Mouse (Mus musculus): Measurements from ENCODE around the gene Zzz3. TPM values are rescaled to one million over a fixed set of nuclear protein-coding genes. Genes with fewer than 3 reads are reported as not detected.

Zzz3 gene
- polyA plus RNA-seq, 1 experiment from 2014 or later: 46.3 TPM

GRCm38 (mm10) chr3:152356751-152357150, 38.5 kb upstream of the Zzz3 start:
- no peak overlapping the region for H3K9ac ChIP-seq
- WGBS: 86% methylated on average over 9 of the region's 9 CpGs
- no peak overlapping the region for H3K27ac ChIP-seq
- H3K9me3 ChIP-seq: no peaks in the 10 kb centered on the region
- peaks cover 7% of the 10 kb centered on the region for H3K4me1 ChIP-seq
- peaks cover 14% of the 10 kb centered on the region for H3K36me3 ChIP-seq
- H3K27me3 ChIP-seq: no peaks in the 10 kb centered on the region
- no peak overlapping the region for H3K4me2 ChIP-seq
- ATAC-seq (ENCODE audit: borderline replicate concordance, extremely low read depth, low FRiP score, low TSS enrichment): no peak
- H3K4me3 ChIP-seq: no peak overlapping the region

GRCm38 (mm10) chr3:152359151-152359550, 36.1 kb upstream of the Zzz3 start:
- Histone ChIP-seq H3K9me3 (no peaks in the 10 kb centered on the region), H3K36me3 (peaks cover 37% of the 10 kb centered on the region), H3K27me3 (no peaks in the 10 kb centered on the region), H3K4me1 (peaks cover 3% of the 10 kb centered on the region; the same call in 1 of the 2 replicates), H3K27ac (no peak overlapping the region), H3K4me2 (no peak overlapping the region), H3K4me3 (no peak overlapping the region), H3K9ac (no peak overlapping the region)
- no peak for ATAC-seq (ENCODE audit: borderline replicate concordance, extremely low read depth, low FRiP score, low TSS enrichment)
- WGBS: 82% methylated on average over 7 of the region's 7 CpGs

DNA sequence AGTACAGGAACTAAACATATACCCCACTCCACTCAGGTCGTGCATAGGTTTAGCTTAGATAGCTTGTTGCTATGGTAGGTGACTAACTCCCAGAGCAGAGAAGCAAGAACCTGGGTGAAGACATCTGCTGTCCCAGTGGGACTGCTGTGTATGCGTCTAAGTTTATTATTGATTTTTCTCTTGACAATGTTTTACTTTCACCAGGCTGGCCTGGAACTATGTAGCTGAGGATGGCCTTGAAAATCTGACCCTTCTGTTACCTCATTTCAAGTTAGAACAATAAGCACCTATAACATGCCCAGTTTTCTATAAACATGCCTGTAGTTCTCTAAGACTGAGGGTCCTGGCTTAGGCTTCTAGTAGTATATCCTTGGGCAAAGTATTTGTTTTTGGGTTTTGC, 31.1 kb upstream of the Zzz3 start:
- Histone ChIP-seq H3K36me3 (peaks cover 66% of the 10 kb centered on the region), H3K4me3 (no peak overlapping the region), H3K27ac (no peak overlapping the region), H3K4me2 (no peak overlapping the region), H3K9ac (no peak overlapping the region), H3K9me3 (no peaks in the 10 kb centered on the region), H3K4me1 (no peaks in the 10 kb centered on the region), H3K27me3 (no peaks in the 10 kb centered on the region)
- ATAC-seq (ENCODE audit: borderline replicate concordance, extremely low read depth, low FRiP score, low TSS enrichment): no peak
- 85% methylated on average over 2 of the region's 2 CpGs for WGBS

- H3K4me2 ChIP-seq: no peak overlapping the region
- no peaks in the 10 kb centered on the region for H3K4me1 ChIP-seq
- ATAC-seq (ENCODE audit: borderline replicate concordance, extremely low read depth, low FRiP score, low TSS enrichment): no peak
- H3K9me3 ChIP-seq: no peaks in the 10 kb centered on the region
- H3K27ac ChIP-seq: no peak overlapping the region
- H3K9ac ChIP-seq: no peak overlapping the region
- peaks cover 76% of the 10 kb centered on the region for H3K36me3 ChIP-seq
- H3K4me3 ChIP-seq: no peak overlapping the region
- no peaks in the 10 kb centered on the region for H3K27me3 ChIP-seq
- 84% methylated on average over 4 of the region's 4 CpGs for WGBS
Observed at GRCm38 (mm10) chr3:152376063-152376462, 19.2 kb upstream of the Zzz3 start.

DNA sequence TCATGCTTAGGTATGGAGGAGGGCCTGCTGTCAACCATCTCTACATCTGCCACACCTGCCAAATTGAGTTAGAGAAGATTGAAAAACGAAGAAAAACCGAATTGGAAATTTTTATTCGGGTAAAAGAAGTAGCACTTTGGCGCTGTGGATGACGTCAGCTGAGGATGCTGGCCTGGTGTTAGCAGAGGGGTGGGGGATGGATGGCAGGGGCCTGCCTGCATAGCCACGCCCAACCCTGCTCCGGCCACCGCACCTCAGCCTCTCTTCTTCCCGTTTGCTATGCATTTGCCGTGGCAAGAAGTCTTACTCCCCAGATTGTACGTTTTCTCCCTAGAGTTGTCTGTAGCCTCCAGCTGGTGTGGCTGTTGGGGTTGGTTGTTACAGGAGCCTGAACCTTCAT, 11.2 kb upstream of the Zzz3 start:
- Histone ChIP-seq H3K4me1 (no peaks in the 10 kb centered on the region), H3K27ac (no peak overlapping the region), H3K9me3 (no peaks in the 10 kb centered on the region), H3K9ac (no peak overlapping the region), H3K4me3 (no peak overlapping the region), H3K4me2 (no peak overlapping the region), H3K36me3 (peaks cover 70% of the 10 kb centered on the region), H3K27me3 (no peaks in the 10 kb centered on the region)
- ATAC-seq (ENCODE audit: borderline replicate concordance, extremely low read depth, low FRiP score, low TSS enrichment): no peak
- WGBS: 64% methylated on average over 11 of the region's 11 CpGs

GRCm38 (mm10) chr3:152396278-152396987, 1.2 kb downstream of the Zzz3 start:
- no peaks in the 10 kb centered on the region for H3K27me3 ChIP-seq
- peak overlapping the region; percentile 94 for H3K9ac ChIP-seq
- H3K4me2 ChIP-seq: peak overlapping the region; percentile 77
- H3K27ac ChIP-seq: peak overlapping the region; percentile 100
- H3K9me3 ChIP-seq: no peaks in the 10 kb centered on the region
- H3K36me3 ChIP-seq: peaks cover 8% of the 10 kb centered on the region
- H3K4me3 ChIP-seq: peak overlapping the region; percentile 96
- H3K4me1 ChIP-seq: peaks cover 35% of the 10 kb centered on the region
- under 1% methylated on average over 84 of the region's 102 CpGs for WGBS
- peak; percentile 91 for ATAC-seq (ENCODE audit: borderline replicate concordance, extremely low read depth, low FRiP score, low TSS enrichment)

DNA sequence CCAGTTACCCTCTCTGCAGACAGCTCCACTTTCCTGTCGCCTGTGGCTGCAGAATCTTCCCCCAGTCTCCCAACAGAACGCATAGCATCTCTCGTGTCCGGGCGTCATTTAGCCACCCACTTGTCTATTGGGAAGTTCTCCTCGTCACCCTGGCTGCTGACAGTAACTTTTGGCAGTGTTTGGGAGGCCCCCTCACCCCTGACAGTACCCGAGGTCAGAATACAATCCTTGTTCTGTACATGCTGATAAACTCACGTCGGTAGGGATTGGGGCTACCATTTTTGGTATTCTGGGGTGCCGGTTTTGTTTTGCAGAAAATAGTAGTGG, 1.7 kb downstream of the Zzz3 start:
- WGBS: under 1% methylated on average over 10 of the region's 10 CpGs
- ATAC-seq (ENCODE audit: borderline replicate concordance, extremely low read depth, low FRiP score, low TSS enrichment): no peak
- Histone ChIP-seq H3K4me3 (peak overlapping the region; percentile 96), H3K9ac (peak overlapping the region; percentile 94), H3K27me3 (no peaks in the 10 kb centered on the region), H3K4me2 (peak overlapping the region; percentile 77), H3K4me1 (peaks cover 41% of the 10 kb centered on the region), H3K27ac (peak overlapping the region; percentile 100), H3K9me3 (no peaks in the 10 kb centered on the region), H3K36me3 (peaks cover 6% of the 10 kb centered on the region; the same call in 1 of the 2 replicates)

DNA sequence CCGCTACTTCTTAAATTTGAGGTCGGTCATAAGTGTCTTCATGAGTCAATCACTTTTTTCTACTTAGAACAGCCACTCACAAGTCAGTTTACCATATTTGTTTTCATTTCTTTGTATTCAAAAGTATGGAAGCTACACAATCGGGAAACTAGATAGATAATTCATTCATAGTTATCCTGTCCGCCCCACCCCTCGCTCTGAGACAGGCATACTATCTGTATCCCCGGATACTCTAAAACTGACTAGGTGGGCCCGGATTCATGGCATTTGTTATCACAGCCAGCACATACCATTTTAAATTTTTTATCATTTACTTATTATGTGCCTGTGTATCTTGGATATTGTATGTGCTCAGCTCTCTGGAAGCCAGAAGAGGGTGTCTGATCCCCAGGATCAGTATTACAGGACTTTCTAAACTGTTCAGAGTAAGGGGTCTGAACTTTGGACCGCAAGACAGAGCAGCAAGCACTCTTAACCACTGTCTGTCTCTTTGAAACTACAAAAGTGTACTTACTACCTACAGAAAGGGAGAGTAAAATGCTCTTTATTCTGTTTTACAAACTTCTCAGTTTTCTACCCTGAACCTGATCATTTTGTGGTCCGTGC, 2.2 kb downstream of the Zzz3 start:
- H3K27ac ChIP-seq: peak overlapping the region; percentile 100
- peak overlapping the region; percentile 94 for H3K9ac ChIP-seq
- no peak for ATAC-seq (ENCODE audit: borderline replicate concordance, extremely low read depth, low FRiP score, low TSS enrichment)
- peak overlapping the region; percentile 96 for H3K4me3 ChIP-seq
- peaks cover 2% of the 10 kb centered on the region; the same call in 1 of the 2 replicates for H3K36me3 ChIP-seq
- peaks cover 45% of the 10 kb centered on the region for H3K4me1 ChIP-seq
- H3K27me3 ChIP-seq: no peaks in the 10 kb centered on the region
- WGBS: 34% methylated on average over 9 of the region's 9 CpGs
- no peaks in the 10 kb centered on the region for H3K9me3 ChIP-seq
- H3K4me2 ChIP-seq: peak overlapping the region; percentile 77

GRCm38 (mm10) chr3:152400441-152400840, 5.2 kb downstream of the Zzz3 start:
- Histone ChIP-seq H3K27me3 (no peaks in the 10 kb centered on the region), H3K4me2 (no peak overlapping the region), H3K4me1 (peaks cover 38% of the 10 kb centered on the region), H3K9me3 (no peaks in the 10 kb centered on the region), H3K9ac (no peak overlapping the region), H3K4me3 (no peak overlapping the region), H3K27ac (no peak overlapping the region), H3K36me3 (no peaks in the 10 kb centered on the region)
- WGBS: 68% methylated on average over 5 of the region's 5 CpGs
- ATAC-seq (ENCODE audit: borderline replicate concordance, extremely low read depth, low FRiP score, low TSS enrichment): no peak

DNA sequence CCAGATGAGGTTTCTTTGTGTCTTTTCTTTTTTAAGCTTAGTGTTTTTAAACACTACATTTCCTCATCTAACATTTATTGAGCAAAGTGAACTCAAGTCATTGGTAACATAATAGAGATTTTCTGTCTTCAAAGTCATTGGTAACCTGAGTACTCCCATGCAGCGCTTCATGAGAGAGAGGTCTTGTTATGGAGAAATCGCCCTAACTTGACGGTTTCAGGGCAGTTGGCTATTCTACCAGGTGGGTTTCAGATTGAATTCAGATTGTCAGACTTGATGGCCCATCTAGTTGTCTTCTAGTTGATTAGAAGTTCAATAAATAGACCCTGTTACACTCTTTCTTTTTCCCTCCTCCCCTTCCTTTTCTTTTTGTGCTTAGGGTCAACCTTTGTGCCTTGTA, 5.6 kb downstream of the Zzz3 start:
- Histone ChIP-seq H3K4me3 (no peak overlapping the region), H3K36me3 (no peaks in the 10 kb centered on the region), H3K9ac (no peak overlapping the region), H3K4me2 (no peak overlapping the region), H3K9me3 (no peaks in the 10 kb centered on the region), H3K27me3 (no peaks in the 10 kb centered on the region), H3K4me1 (peaks cover 38% of the 10 kb centered on the region), H3K27ac (no peak overlapping the region)
- no peak for ATAC-seq (ENCODE audit: borderline replicate concordance, extremely low read depth, low FRiP score, low TSS enrichment)
- WGBS: 85% methylated on average over 3 of the region's 3 CpGs

DNA sequence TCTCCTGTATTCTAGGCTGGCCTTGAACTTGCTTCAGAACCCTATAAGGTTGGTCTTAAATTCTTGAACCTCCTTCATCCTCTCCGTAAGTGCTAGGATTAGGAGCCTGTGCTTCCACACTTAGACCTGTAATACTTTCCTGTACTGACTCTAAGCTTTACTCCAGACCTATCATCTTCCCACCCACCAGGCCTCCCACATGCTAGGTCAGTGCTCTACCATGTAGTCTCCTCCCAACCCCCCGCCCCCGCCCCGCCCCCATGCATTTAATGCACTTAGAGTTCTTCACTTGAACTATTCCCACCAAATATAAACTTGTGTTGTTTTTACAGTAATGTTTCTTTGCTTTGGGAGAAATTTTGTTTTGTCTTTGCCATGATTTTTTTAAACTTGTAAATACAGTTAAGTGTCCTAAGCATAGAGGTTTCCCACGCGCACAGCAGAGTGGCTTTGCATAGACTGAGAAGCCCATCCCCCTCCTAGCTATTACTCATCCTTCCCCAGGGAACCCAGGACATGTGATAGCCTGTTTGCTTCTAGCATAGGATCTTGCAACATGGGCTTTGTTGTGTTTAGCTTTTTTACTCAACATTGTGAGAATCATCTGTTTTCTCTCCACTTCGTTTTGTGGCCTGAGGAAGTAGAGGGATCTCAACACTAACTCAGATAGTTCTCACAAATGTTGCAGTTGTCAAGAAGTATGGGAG, 6.8 kb downstream of the Zzz3 start:
- WGBS: 75% methylated on average over 7 of the region's 7 CpGs
- Histone ChIP-seq H3K9me3 (no peaks in the 10 kb centered on the region), H3K36me3 (no peaks in the 10 kb centered on the region), H3K27me3 (no peaks in the 10 kb centered on the region), H3K4me1 (peaks cover 37% of the 10 kb centered on the region), H3K4me3 (no peak overlapping the region), H3K27ac (no peak overlapping the region), H3K9ac (no peak overlapping the region), H3K4me2 (no peak overlapping the region)
- no peak; the same call in 1 of the 2 replicates for ATAC-seq (ENCODE audit: borderline replicate concordance, extremely low read depth, low FRiP score, low TSS enrichment)

- Histone ChIP-seq H3K4me3 (no peak overlapping the region), H3K27me3 (no peaks in the 10 kb centered on the region), H3K36me3 (no peaks in the 10 kb centered on the region), H3K4me1 (peaks cover 31% of the 10 kb centered on the region), H3K9me3 (no peaks in the 10 kb centered on the region), H3K27ac (no peak overlapping the region), H3K9ac (no peak overlapping the region), H3K4me2 (no peak overlapping the region)
- WGBS: 77% methylated on average over 3 of the region's 3 CpGs
- ATAC-seq (ENCODE audit: borderline replicate concordance, extremely low read depth, low FRiP score, low TSS enrichment): no peak
Observed at GRCm38 (mm10) chr3:152402671-152403066, 7.4 kb downstream of the Zzz3 start.
